Mouse (Mus musculus): ENCODE measurements at regions not wholly inside any gene's neighbourhood (a gene's known extent, or its start where the extent isn't known, plus 50 kb on each side); places are given as distances from the start of the nearest gene placed in this dataset. TPM values are rescaled to one million over a fixed set of nuclear protein-coding genes. Genes with fewer than 3 reads are reported as not detected.
A peak's percentile ranks its signal among the peaks of the same experiment; 100 is the strongest.
"Not testable (repeated sequence)": the region's sequence is repeated elsewhere in the genome, so short reads cannot be mapped to it uniquely, and the experiment has no call there.

DNA sequence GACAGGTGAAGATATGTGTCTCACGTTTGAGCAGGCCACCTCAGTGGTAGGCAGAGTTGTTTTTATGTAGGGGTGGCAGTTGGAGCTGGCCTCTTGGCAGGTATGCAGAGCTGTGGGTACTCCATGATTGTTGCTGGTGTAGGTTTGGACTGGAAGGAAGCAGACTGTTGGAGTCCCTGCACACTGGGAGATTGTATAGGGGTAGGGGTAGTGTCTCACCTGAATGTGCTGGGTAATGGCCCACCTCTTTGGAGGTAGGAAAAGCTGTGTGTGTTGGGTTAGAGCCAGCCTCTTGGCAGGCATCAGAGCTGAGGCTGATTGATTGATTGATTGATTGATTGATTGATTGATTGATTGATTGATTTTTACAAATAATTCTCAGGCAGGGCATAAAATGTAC lies 79.6 kb upstream of the Myo9b start:
- 57% methylated on average over 1 of the region's 1 CpGs for WGBS
- H3K27me3 ChIP-seq (replicated peaks; ENCODE audit: insufficient read depth, low read length), result not testable (repeated sequence)

GRCm38 (mm10) chr8:71195006-71195722 lies 77.3 kb upstream of the Myo9b start:
- not testable (repeated sequence) for ATAC-seq; H3K4me2 ChIP-seq (replicated peaks; ENCODE audit: low read depth, low read length); H3K4me3 ChIP-seq (ENCODE audit: low read depth, low read length); H3K36me3 ChIP-seq (ENCODE audit: insufficient read depth, low read length); H3K4me1 ChIP-seq (ENCODE audit: insufficient read depth, low read depth, low read length); H3K27me3 ChIP-seq (replicated peaks; ENCODE audit: insufficient read depth, low read length); H3K9me3 ChIP-seq (ENCODE audit: low read length); H3K27ac ChIP-seq (ENCODE audit: low read length); H3K9ac ChIP-seq (replicated peaks; ENCODE audit: low read depth)
- peak; percentile 4 for DNase-seq (ENCODE audit: low spot score)
- WGBS, result 67% methylated on average over 8 of the region's 9 CpGs

More for the DNA sequence above, 79.6 kb upstream of the Myo9b start:
- not testable (repeated sequence) for H3K9me3 ChIP-seq (ENCODE audit: low read length); H3K4me2 ChIP-seq (replicated peaks; ENCODE audit: low read depth, low read length); ATAC-seq; H3K36me3 ChIP-seq (ENCODE audit: insufficient read depth, low read length); DNase-seq (ENCODE audit: low spot score); H3K4me3 ChIP-seq (ENCODE audit: low read depth, low read length); H3K27ac ChIP-seq (ENCODE audit: low read length); H3K9ac ChIP-seq (replicated peaks; ENCODE audit: low read depth); H3K4me1 ChIP-seq (ENCODE audit: insufficient read depth, low read depth, low read length)

Small RNAs in the stretch of these regions (microRNA-seq; reads per million reads assigned to microRNA genes)
- gene Gm27628, result not detected

Measured in lung, postnatal 0 days (tissue).